Mouse (Mus musculus): Measurements from ENCODE around the gene Urod. TPM values are rescaled to one million over a fixed set of nuclear protein-coding genes. Genes with fewer than 3 reads are reported as not detected.

Gene Urod
- total and polyA plus RNA-seq, 2 experiments from 2014 or later: 54.0 to 64.4 TPM

DNA sequence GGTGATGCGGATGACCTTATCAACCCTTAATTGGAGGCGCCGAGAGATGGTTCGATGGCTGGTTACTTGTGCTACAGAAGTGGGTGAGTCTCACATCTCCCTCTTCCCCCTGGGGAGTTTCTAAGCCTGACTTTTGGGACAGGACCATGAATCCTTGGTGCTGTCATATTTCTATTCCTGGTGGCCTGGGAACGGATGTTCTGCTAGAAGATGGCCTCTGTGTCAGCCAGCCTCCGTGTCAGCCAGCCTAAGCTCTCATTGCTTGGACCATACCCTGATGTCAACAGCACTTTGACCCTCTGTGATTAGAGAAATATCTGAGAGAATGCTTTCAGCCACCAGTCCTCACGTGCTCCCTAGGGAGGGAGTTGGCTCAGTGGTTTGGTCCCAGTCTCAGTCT is 8.5 kb downstream of the Urod start:
- H3K27me3 ChIP-seq (ENCODE audit: insufficient read depth, low read length): no peaks in the 10 kb centered on the region
- WGBS: 93% methylated on average over 7 of the region's 7 CpGs
- H3K36me3 ChIP-seq (ENCODE audit: insufficient read depth, low read length): peaks cover 12% of the 10 kb centered on the region
- no peak overlapping the region for H3K9ac ChIP-seq (replicated peaks; ENCODE audit: low read length)
- H3K4me2 ChIP-seq (ENCODE audit: low read depth, low read length): no peak overlapping the region
- H3K27ac ChIP-seq: no peak overlapping the region
- H3K9me3 ChIP-seq (ENCODE audit: low read length): no peaks in the 10 kb centered on the region
- no peak overlapping the region for H3K4me3 ChIP-seq (ENCODE audit: low read length)
- ATAC-seq (no peak), DNase-seq (ENCODE audit: low spot score) (no peak)
- TF ChIP-seq CTCF (IDR thresholded peaks at IDR 0.05; ENCODE audit: low read depth): no peak
- no peaks in the 10 kb centered on the region for H3K4me1 ChIP-seq (ENCODE audit: insufficient read depth, low read length)

DNA sequence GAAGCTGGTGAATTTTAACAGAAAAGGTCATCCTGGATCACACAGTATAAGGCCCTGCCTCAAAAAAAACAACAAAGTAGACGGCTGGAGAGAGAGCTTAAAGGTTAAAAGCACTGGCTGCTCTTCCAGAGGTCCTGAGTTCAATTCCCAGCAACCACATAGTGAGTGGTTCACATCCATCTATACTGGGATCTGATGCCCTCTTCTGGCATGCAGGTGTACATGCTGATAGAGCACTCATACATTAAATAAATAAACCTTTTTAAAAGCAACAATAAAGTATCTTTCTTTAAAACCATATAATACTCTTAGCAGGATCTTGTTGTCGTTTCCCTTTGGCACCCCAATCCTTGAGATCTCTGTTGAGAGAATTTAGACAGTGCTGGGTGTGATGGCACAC is 17.7 kb downstream of the Urod start:
- H3K9ac ChIP-seq (replicated peaks; ENCODE audit: low read length): no peak overlapping the region
- DNase-seq (ENCODE audit: low spot score): no peak
- WGBS: 81% methylated on average over 2 of the region's 2 CpGs
- no peak overlapping the region for H3K4me3 ChIP-seq (ENCODE audit: low read length)
- H3K4me1 ChIP-seq (ENCODE audit: insufficient read depth, low read length): no peaks in the 10 kb centered on the region
- H3K27me3 ChIP-seq (ENCODE audit: insufficient read depth, low read length): no peaks in the 10 kb centered on the region
- H3K9me3 ChIP-seq (ENCODE audit: low read length): no peaks in the 10 kb centered on the region
- no peak for ATAC-seq
- no peak overlapping the region for H3K27ac ChIP-seq
- no peak overlapping the region for H3K4me2 ChIP-seq (ENCODE audit: low read depth, low read length)
- peaks cover 25% of the 10 kb centered on the region for H3K36me3 ChIP-seq (ENCODE audit: insufficient read depth, low read length)
- peak; percentile 32 for TF ChIP-seq CTCF (IDR thresholded peaks at IDR 0.05; ENCODE audit: low read depth)

- no peak for ATAC-seq
- no peak for DNase-seq (ENCODE audit: low spot score)
- H3K4me2 ChIP-seq (ENCODE audit: low read depth, low read length): no peak overlapping the region
- TF ChIP-seq CTCF (IDR thresholded peaks at IDR 0.05; ENCODE audit: low read depth): no peak
- no peak overlapping the region for H3K4me3 ChIP-seq (ENCODE audit: low read length)
- H3K27me3 ChIP-seq (ENCODE audit: insufficient read depth, low read length): no peaks in the 10 kb centered on the region
- 90% methylated on average over 7 of the region's 7 CpGs for WGBS
- H3K9me3 ChIP-seq (ENCODE audit: low read length): no peaks in the 10 kb centered on the region
- no peaks in the 10 kb centered on the region for H3K36me3 ChIP-seq (ENCODE audit: insufficient read depth, low read length)
- H3K27ac ChIP-seq: no peak overlapping the region
- H3K9ac ChIP-seq (replicated peaks; ENCODE audit: low read length): no peak overlapping the region
- H3K4me1 ChIP-seq (ENCODE audit: insufficient read depth, low read length): no peaks in the 10 kb centered on the region
Measured at GRCm38 (mm10) chr4:116954951-116955350, 39.3 kb downstream of the Urod start.

GRCm38 (mm10) chr4:116951642-116952041 is 42.6 kb downstream of the Urod start:
- Histone ChIP-seq H3K4me1 (ENCODE audit: insufficient read depth, low read length) (no peaks in the 10 kb centered on the region), H3K36me3 (ENCODE audit: insufficient read depth, low read length) (no peaks in the 10 kb centered on the region), H3K4me3 (ENCODE audit: low read length) (no peak overlapping the region), H3K9me3 (ENCODE audit: low read length) (no peaks in the 10 kb centered on the region), H3K4me2 (ENCODE audit: low read depth, low read length) (no peak overlapping the region), H3K27me3 (ENCODE audit: insufficient read depth, low read length) (no peaks in the 10 kb centered on the region), H3K9ac (replicated peaks; ENCODE audit: low read length) (no peak overlapping the region), H3K27ac (no peak overlapping the region)
- peak; percentile 58 for TF ChIP-seq CTCF (IDR thresholded peaks at IDR 0.05; ENCODE audit: low read depth)
- ATAC-seq (no peak), DNase-seq (ENCODE audit: low spot score) (peak; percentile 29)
- 70% methylated on average over 1 of the region's 1 CpGs for WGBS

DNA sequence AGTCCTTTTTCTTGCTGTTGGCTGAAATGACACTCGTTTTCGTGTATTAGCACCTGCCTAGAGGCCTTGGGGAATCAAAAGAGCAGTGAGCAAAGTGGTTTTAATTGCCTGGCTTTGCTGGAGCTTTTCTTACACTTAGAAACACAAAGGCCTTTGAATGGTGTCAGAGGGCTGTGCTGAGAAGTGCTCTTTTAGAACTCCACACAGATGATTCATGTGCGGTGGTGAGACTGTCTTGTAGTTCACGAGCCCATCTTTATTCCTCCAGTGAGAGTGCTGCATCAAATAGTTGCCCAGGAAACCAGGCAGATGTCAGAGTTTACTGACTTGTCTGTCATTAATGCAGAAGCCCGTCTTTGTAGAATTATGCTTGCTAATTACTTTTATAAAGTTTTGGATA is 50.2 kb downstream of the Urod start:
- 18% methylated on average over 5 of the region's 5 CpGs for WGBS
- DNase-seq (ENCODE audit: low spot score): peak; percentile 5
- no peak for TF ChIP-seq CTCF (IDR thresholded peaks at IDR 0.05; ENCODE audit: low read depth)
- Histone ChIP-seq H3K4me1 (ENCODE audit: insufficient read depth, low read length) (no peaks in the 10 kb centered on the region), H3K4me2 (ENCODE audit: low read depth, low read length) (no peak overlapping the region), H3K36me3 (ENCODE audit: insufficient read depth, low read length) (no peaks in the 10 kb centered on the region), H3K9me3 (ENCODE audit: low read length) (no peaks in the 10 kb centered on the region), H3K27me3 (ENCODE audit: insufficient read depth, low read length) (no peaks in the 10 kb centered on the region), H3K4me3 (ENCODE audit: low read length) (no peak overlapping the region), H3K27ac (no peak overlapping the region), H3K9ac (replicated peaks; ENCODE audit: low read length) (no peak overlapping the region)
- ATAC-seq: no peak

- H3K9ac ChIP-seq (replicated peaks; ENCODE audit: low read length): no peak overlapping the region
- no peaks in the 10 kb centered on the region for H3K9me3 ChIP-seq (ENCODE audit: low read length)
- H3K36me3 ChIP-seq (ENCODE audit: insufficient read depth, low read length): no peaks in the 10 kb centered on the region
- no peak for ATAC-seq
- 67% methylated on average over 2 of the region's 2 CpGs for WGBS
- no peak overlapping the region for H3K4me3 ChIP-seq (ENCODE audit: low read length)
- H3K4me1 ChIP-seq (ENCODE audit: insufficient read depth, low read length): no peaks in the 10 kb centered on the region
- H3K27ac ChIP-seq: no peak overlapping the region
- no peak for DNase-seq (ENCODE audit: low spot score)
- H3K4me2 ChIP-seq (ENCODE audit: low read depth, low read length): no peak overlapping the region
- H3K27me3 ChIP-seq (ENCODE audit: insufficient read depth, low read length): no peaks in the 10 kb centered on the region
- TF ChIP-seq CTCF (IDR thresholded peaks at IDR 0.05; ENCODE audit: low read depth): no peak
Measured at GRCm38 (mm10) chr4:116942695-116943094, 51.5 kb downstream of the Urod start.

Other genes with a start within 250 kb of the Urod start
- gene Toe1, start 186.8 kb downstream of the Urod start, total RNA-seq (2014; rRNA removed): 40.0 and 43.2 TPM in 2 replicates
- gene Toe1, start 186.8 kb downstream of the Urod start, polyA plus RNA-seq (2015; fragmentation: Nextera tagmentation; extraction: Ambion mirVana): 21.4 and 22.7 TPM in 2 replicates
- 4.8 and 12.5 TPM in 2 replicates for gene Mutyh, start 186.7 kb downstream of the Urod start, total RNA-seq (2014; rRNA removed)
- 5.6 and 6.6 TPM in 2 replicates for gene Mutyh, start 186.7 kb downstream of the Urod start, polyA plus RNA-seq (2015; fragmentation: Nextera tagmentation; extraction: Ambion mirVana)
- 4.1 and 4.9 TPM in 2 replicates for gene Hpdl, start 172.7 kb downstream of the Urod start, total RNA-seq (2014; rRNA removed)
- 1.6 and 2.0 TPM in 2 replicates for gene Hpdl, start 172.7 kb downstream of the Urod start, polyA plus RNA-seq (2015; fragmentation: Nextera tagmentation; extraction: Ambion mirVana)
- 21.3 and 25.8 TPM in 2 replicates for gene Zswim5, start 117.0 kb downstream of the Urod start, total RNA-seq (2014; rRNA removed)
- gene Zswim5, start 117.0 kb downstream of the Urod start, polyA plus RNA-seq (2015; fragmentation: Nextera tagmentation; extraction: Ambion mirVana): 2.3 and 2.4 TPM in 2 replicates
- 47.4 and 49.5 TPM in 2 replicates for gene Hectd3, start 904 bp upstream of the Urod start, total RNA-seq (2014; rRNA removed)
- gene Hectd3, start 904 bp upstream of the Urod start, polyA plus RNA-seq (2015; fragmentation: Nextera tagmentation; extraction: Ambion mirVana): 18.5 and 20.2 TPM in 2 replicates
- 13.1 and 16.7 TPM in 2 replicates for gene Eif2b3, start 25.0 kb upstream of the Urod start, total RNA-seq (2014; rRNA removed)
- gene Eif2b3, start 25.0 kb upstream of the Urod start, polyA plus RNA-seq (2015; fragmentation: Nextera tagmentation; extraction: Ambion mirVana): 56.9 and 58.5 TPM in 2 replicates
- 16.1 and 18.8 TPM in 2 replicates for gene Ptch2, start 101.7 kb upstream of the Urod start, total RNA-seq (2014; rRNA removed)
- gene Ptch2, start 101.7 kb upstream of the Urod start, polyA plus RNA-seq (2015; fragmentation: Nextera tagmentation; extraction: Ambion mirVana): 4.1 and 4.4 TPM in 2 replicates
- 7.8 and 9.1 TPM in 2 replicates for gene Btbd19, start 131.3 kb upstream of the Urod start, total RNA-seq (2014; rRNA removed)
- 4.9 and 5.4 TPM in 2 replicates for gene Btbd19, start 131.3 kb upstream of the Urod start, polyA plus RNA-seq (2015; fragmentation: Nextera tagmentation; extraction: Ambion mirVana)
- gene Tctex1d4, start 132.4 kb upstream of the Urod start, total RNA-seq (2014; rRNA removed): 2.0 and 5.8 TPM in 2 replicates
- gene Tctex1d4, start 132.4 kb upstream of the Urod start, polyA plus RNA-seq (2015; fragmentation: Nextera tagmentation; extraction: Ambion mirVana): 2.0 and 2.8 TPM in 2 replicates
- gene Plk3, start 139.6 kb upstream of the Urod start, total RNA-seq (2014; rRNA removed): 23.9 and 29.8 TPM in 2 replicates
- gene Plk3, start 139.6 kb upstream of the Urod start, polyA plus RNA-seq (2015; fragmentation: Nextera tagmentation; extraction: Ambion mirVana): 26.8 and 29.1 TPM in 2 replicates
- 463 and 470 TPM in 2 replicates for gene Rps8, start 161.8 kb upstream of the Urod start, total RNA-seq (2014; rRNA removed)
- 523 and 530 TPM in 2 replicates for gene Rps8, start 161.8 kb upstream of the Urod start, polyA plus RNA-seq (2015; fragmentation: Nextera tagmentation; extraction: Ambion mirVana)
- gene Kif2c, start 188.2 kb upstream of the Urod start, total RNA-seq (2014; rRNA removed): 5.0 and 8.4 TPM in 2 replicates
- gene Kif2c, start 188.2 kb upstream of the Urod start, polyA plus RNA-seq (2015; fragmentation: Nextera tagmentation; extraction: Ambion mirVana): 6.9 and 10.1 TPM in 2 replicates

Data from hindbrain, postnatal 0 days (tissue).